Mouse (Mus musculus): ENCODE results near the gene Olfr716.
"Not testable (repeated sequence)": the region's sequence is repeated elsewhere in the genome, so short reads cannot be mapped to it uniquely, and the experiment has no call there.

Olfr716 gene

DNA sequence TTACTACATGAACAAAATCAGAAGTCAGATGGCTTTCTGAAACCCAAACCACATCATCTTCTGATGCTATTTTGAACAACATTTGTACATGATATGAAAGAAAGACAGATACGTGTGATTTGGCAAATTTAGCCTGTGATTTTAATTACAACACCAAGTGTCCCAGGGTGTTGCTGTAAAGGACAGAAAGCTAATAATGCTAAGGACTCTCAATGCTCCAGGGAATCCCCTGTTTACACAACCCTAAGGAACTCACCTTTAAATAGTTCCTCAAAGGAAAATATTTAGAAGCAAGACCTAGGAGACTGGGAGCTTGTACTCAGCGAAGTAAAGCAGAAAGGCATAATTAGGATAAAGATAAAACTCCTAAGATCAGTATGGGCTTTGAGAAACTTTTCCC lies at the start of gene Olfr716:
Gene Olfr716 (plus strand): TSS at position 301 of the 400 bp plus-strand sequence.
- not testable (repeated sequence) for DNase-seq (ENCODE audit: extremely low read depth, insufficient read length, low spot score)

DNA sequence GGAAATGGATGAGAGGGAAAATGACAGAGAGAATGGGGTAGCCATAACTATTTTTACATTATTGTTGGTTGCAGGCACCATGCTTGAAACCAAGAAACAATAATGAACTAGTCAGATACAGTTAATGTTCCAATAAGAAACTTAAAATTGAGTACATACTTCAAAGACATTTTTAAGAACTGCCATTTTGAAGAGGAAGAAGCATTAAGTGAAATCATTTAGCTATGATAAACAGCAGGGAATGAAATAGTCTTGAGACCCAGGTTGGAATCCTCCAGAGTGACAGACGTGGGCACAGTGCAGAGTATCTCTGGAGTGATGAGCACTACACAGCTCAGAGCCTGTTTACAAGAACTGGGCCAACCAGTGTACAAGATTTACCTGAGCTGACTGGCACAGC lies 45.2 kb upstream of the Olfr716 start, which contains the start of gene Olfr17:
Gene Olfr17 (plus strand): TSS at position 301 of the 400 bp plus-strand sequence.
- DNase-seq (ENCODE audit: extremely low read depth, insufficient read length, low spot score), result no peak

DNA sequence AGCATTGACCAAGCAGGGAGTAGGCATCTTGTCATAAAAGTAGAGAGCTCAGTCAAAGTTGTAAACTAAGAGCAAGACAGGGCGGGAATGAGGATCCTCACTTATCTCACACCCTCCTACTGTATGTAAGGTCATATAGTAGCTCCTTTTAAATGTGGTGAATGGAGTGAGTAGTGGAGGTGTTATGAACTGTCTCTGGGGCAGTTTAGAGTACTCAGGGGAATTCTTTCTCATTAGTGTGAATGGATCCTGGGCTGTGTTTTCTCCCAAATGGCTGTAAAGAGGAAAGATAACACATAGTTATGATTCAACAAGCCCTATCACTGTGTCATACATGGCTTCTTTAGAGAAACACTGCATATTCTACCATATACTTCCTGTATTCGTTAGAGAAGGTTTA lies 27.9 kb upstream of the Olfr716 start, which contains the start of gene Olfr715b:
Gene Olfr715b (minus strand): TSS at position 101 of the 400 bp plus-strand sequence.
- DNase-seq (ENCODE audit: extremely low read depth, insufficient read length, low spot score), result not testable (repeated sequence)

DNA sequence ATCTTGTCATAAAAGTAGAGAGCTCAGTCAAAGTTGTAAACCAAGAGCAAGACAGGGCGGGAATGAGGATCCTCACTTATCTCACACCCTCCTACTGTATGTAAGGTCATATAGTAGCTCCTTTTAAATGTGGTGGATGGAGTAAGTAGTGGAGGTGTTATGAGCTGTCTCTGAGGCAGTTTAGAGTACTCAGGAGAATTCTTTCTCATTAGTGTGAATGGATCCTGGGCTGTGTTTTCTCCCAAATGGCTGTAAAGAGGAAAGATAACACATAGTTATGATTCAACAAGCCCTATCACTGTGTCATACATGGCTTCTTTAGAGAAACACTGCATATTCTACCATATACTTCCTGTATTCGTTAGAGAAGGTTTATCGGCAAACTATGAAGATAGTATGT lies 7.1 kb upstream of the Olfr716 start, which contains the start of gene Olfr715:
Gene Olfr715 (minus strand): TSS at position 101 of the 400 bp plus-strand sequence.
- DNase-seq (ENCODE audit: extremely low read depth, insufficient read length, low spot score), result not testable (repeated sequence)

DNA sequence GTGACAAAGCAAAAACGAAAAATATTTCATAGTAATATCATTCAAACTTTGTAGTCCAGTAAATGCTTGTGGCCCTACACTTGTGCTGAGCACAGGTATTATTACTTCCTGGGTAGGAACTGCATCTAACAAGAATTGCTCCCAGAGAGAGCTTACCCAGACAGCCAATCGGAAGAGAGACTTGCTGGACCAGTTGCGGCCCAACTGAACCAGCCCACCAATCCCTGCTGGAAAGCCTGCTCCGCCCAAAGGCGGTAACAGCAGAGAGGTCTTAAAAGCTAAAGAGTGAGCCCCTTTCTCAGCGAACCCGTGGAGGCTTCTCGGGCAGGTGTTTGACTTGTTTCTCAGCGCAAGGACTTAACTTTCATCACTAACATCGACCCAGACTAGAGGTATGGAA lies 28.6 kb downstream of the Olfr716 start, which contains the start of gene Nlrp14:
Gene Nlrp14 (plus strand): TSS at position 301 of the 400 bp plus-strand sequence.
- DNase-seq (ENCODE audit: extremely low read depth, insufficient read length, low spot score), result no peak

DNA sequence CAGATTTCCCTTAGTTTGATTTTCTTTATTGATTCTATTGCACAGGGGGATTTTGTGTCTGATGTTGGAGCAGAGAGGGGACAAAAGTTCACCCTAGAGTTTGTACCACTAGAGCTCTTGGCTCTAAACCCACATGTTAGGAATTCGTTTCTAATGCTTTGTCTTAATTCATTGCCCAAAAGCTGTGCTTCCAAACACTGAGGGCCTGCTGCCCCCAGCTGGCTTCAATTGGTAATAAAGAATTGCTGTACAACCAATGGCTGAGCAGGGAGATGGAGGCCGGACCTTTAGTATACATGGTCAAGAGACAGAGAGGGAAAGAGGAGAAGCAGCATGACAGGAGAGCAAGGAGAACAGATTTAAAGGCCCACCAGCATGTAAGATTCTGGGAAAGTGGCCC lies 42.3 kb downstream of the Olfr716 start:
- no peak for DNase-seq (ENCODE audit: extremely low read depth, insufficient read length, low spot score)

Measured in 3134 (cell line).